Mouse (Mus musculus) stomach, postnatal 0 days (tissue): ENCODE results near the gene Bcas3. TPM values are rescaled to one million over a fixed set of nuclear protein-coding genes. Genes with fewer than 3 reads are reported as not detected.
A peak's percentile ranks its signal among the peaks of the same experiment; 100 is the strongest.

Experiments
- ATAC-seq: fragments of 200-750 bp; cut with Nextera tagmentation; 2 replicates; pipeline ENCODE4 v1.8.0; 2017; ENCODE audit not compliant: low FRiP score, low TSS enrichment
- DNase-seq: peaks from one replicate; pipeline ENCODE4 v3.0.0-alpha.2; 2016; ENCODE audit warnings: low spot score
- H3K27ac ChIP-seq: fragments of 300-500 bp; sonication (generic); replicated peaks from 2 replicates; pipeline ENCODE4 v1.5.1; 2014; ENCODE audit warnings: mild to moderate bottlenecking, control low read depth
- H3K27me3 ChIP-seq: fragments of 300-500 bp; sonication (generic); 2 replicates; pipeline ENCODE4 v1.6.1; 2014; ENCODE audit warnings: low read length; ENCODE audit not compliant: control insufficient read depth, insufficient read depth
- H3K36me3 ChIP-seq: fragments of 300-500 bp; sonication (generic); 2 replicates; pipeline ENCODE4 v1.6.1; 2014; ENCODE audit warnings: low read length, mixed read lengths; ENCODE audit not compliant: control insufficient read depth, insufficient read depth
- H3K4me1 ChIP-seq: fragments of 300-500 bp; sonication (generic); replicated peaks from 2 replicates; pipeline ENCODE4 v1.6.1; 2014; ENCODE audit warnings: antibody characterized with exemption; ENCODE audit not compliant: control insufficient read depth, insufficient read depth
- H3K4me2 ChIP-seq: fragments of 300-500 bp; sonication (generic); replicated peaks from 2 replicates; pipeline ENCODE4 v1.6.1; 2014; ENCODE audit warnings: low read depth, mild to moderate bottlenecking, control low read depth, moderate library complexity
- H3K4me3 ChIP-seq: fragments of 300-500 bp; sonication (generic); 2 replicates; pipeline ENCODE4 v1.5.1; 2014; ENCODE audit warnings: low read depth, low read length, control low read depth
- H3K9ac ChIP-seq: fragments of 300-500 bp; sonication (generic); 2 replicates; pipeline ENCODE4 v1.6.1; 2014; ENCODE audit warnings: mild to moderate bottlenecking, low read length, control low read depth, mixed read lengths
- H3K9me3 ChIP-seq: fragments of 300-500 bp; sonication (generic); 2 replicates; pipeline ENCODE4 v1.6.1; 2016; ENCODE audit warnings: low read length; ENCODE audit not compliant: control insufficient read depth
- CTCF ChIP-seq: IDR thresholded peaks from 2 replicates; pipeline ENCODE4 v1.5.1; 2016; ENCODE audit warnings: antibody characterized with exemption, low read depth, mild to moderate bottlenecking, moderate library complexity
- EP300 ChIP-seq: optimal IDR thresholded peaks from 2 replicates; pipeline ENCODE3; 2016; ENCODE audit warnings: antibody characterized with exemption
- WGBS: fragments of 180-500 bp; shearing (Covaris S2); extraction: QIAGEN DNeasy Blood & Tissue Kit; methylation state at CpG from one replicate; pipeline ENCODE4 v1.1.7; 2014; 5-methylcytosine and 5-hydroxymethylcytosine counted together
- polyA plus RNA-seq: library from polyadenylated mRNA; unstranded; fragments of >200 nt; fragmentation: Nextera tagmentation; extraction: Ambion mirVana; gene quantifications from 2 replicates; pipeline ENCODE4 v1.2.1, GENCODE M21; 2015

Gene Bcas3
- polyA plus RNA-seq, 1 experiment from 2014 or later = 16.5 TPM

DNA sequence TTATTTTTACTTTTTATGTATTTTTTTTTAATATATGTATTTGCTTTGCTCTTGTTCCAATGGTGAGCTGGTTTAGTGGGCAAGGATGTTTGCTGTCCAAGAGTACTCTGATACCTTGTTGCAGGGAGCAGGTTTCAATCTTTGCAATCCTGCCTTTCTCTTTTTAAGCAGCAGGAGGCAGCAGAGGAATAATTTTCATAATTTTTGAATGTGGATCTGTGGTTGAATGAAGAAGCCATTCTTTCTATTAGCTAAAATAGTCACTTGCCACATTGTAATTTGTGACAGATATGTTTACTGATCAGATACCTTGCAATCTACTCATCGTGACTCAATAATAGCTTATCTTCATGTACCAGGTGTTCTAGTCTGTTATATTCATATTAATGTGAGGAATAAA, 116.6 kb downstream of the Bcas3 start:
- Histone ChIP-seq H3K4me3 (no peak overlapping the region), H3K36me3 (no peaks in the 10 kb centered on the region), H3K4me2 (no peak overlapping the region), H3K4me1 (no peaks in the 10 kb centered on the region), H3K27ac (no peak overlapping the region), H3K9me3 (no peaks in the 10 kb centered on the region), H3K9ac (no peak overlapping the region), H3K27me3 (no peaks in the 10 kb centered on the region)
- WGBS = 53% methylated on average over 1 of the region's 1 CpGs
- DNase-seq = peak; percentile 16
- TF ChIP-seq EP300 (no peak), CTCF (peak; percentile 82)
- no peak for ATAC-seq

DNA sequence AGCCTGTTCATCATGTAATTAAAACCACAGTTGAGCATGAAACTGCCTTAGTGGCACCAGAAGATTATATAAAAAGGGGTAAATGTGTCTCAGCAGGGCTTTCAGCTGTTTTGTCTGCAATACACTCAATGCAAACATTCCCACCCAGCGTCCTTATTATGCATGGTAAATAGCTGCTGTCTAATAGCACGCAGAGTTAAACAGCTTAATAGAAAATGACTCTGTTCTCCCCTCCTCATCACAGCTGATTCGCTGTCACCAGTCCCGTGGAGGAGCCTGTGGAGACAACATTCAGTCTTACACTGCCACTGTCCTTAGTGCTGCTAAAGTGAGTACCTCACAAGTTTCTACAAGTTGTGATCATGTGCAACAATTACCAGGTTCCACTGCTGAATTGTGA, 117.5 kb downstream of the Bcas3 start:
- no peak overlapping the region for H3K4me3 ChIP-seq
- ATAC-seq = no peak
- no peaks in the 10 kb centered on the region for H3K27me3 ChIP-seq
- no peak for DNase-seq
- no peak overlapping the region for H3K4me2 ChIP-seq
- H3K27ac ChIP-seq = no peak overlapping the region
- no peaks in the 10 kb centered on the region for H3K36me3 ChIP-seq
- H3K4me1 ChIP-seq = no peaks in the 10 kb centered on the region
- TF ChIP-seq CTCF = no peak
- no peak for TF ChIP-seq EP300
- no peak overlapping the region for H3K9ac ChIP-seq
- 49% methylated on average over 4 of the region's 4 CpGs for WGBS
- no peaks in the 10 kb centered on the region for H3K9me3 ChIP-seq

GRCm38 (mm10) chr11:85474326-85474725, 121.4 kb downstream of the Bcas3 start:
- Histone ChIP-seq H3K9ac (no peak overlapping the region), H3K27ac (no peak overlapping the region), H3K4me3 (no peak overlapping the region), H3K36me3 (no peaks in the 10 kb centered on the region), H3K27me3 (no peaks in the 10 kb centered on the region), H3K4me2 (no peak overlapping the region), H3K4me1 (no peaks in the 10 kb centered on the region), H3K9me3 (no peaks in the 10 kb centered on the region)
- no peak for ATAC-seq
- no peak for TF ChIP-seq EP300
- no peak for TF ChIP-seq CTCF
- WGBS = 40% methylated on average over 12 of the region's 12 CpGs
- no peak for DNase-seq

- H3K27me3 ChIP-seq = no peaks in the 10 kb centered on the region
- H3K9ac ChIP-seq = no peak overlapping the region
- DNase-seq = peak; percentile 26
- H3K9me3 ChIP-seq = no peaks in the 10 kb centered on the region
- H3K27ac ChIP-seq = no peak overlapping the region
- H3K4me3 ChIP-seq = no peak overlapping the region
- 72% methylated on average over 6 of the region's 6 CpGs for WGBS
- no peaks in the 10 kb centered on the region for H3K36me3 ChIP-seq
- H3K4me1 ChIP-seq = no peaks in the 10 kb centered on the region
- TF ChIP-seq EP300 = no peak
- TF ChIP-seq CTCF = peak; percentile 55
- ATAC-seq = no peak
- H3K4me2 ChIP-seq = no peak overlapping the region
Measured at GRCm38 (mm10) chr11:85482737-85483467, 129.9 kb downstream of the Bcas3 start.

GRCm38 (mm10) chr11:85485197-85485940, 132.4 kb downstream of the Bcas3 start:
- Histone ChIP-seq H3K36me3 (no peaks in the 10 kb centered on the region), H3K4me3 (no peak overlapping the region), H3K4me2 (no peak overlapping the region), H3K4me1 (no peaks in the 10 kb centered on the region), H3K27ac (no peak overlapping the region), H3K9me3 (no peaks in the 10 kb centered on the region), H3K9ac (no peak overlapping the region), H3K27me3 (no peaks in the 10 kb centered on the region)
- no peak for TF ChIP-seq EP300
- TF ChIP-seq CTCF = no peak
- no peak for ATAC-seq
- WGBS = 70% methylated on average over 6 of the region's 6 CpGs
- DNase-seq = no peak

DNA sequence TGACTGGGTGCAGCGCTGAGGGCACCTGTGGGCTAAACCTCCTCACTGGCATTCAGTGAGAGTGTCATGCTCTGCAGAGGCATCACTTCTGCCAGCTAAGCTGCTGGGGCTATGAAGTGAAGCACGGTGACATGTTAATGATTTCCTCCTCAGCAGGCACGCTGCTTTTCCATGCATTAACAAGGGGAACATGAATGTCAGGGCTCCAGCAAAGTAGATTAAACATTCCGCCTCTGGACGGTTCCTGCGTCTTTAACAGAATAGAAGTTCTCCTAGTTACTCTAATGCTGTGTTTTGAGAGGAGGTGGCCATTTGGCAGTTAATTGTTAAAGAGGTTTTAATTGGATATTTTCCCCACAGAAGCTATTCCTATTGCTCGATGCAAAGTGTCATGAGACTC, 134.5 kb downstream of the Bcas3 start:
- no peak for DNase-seq
- H3K4me1 ChIP-seq = no peaks in the 10 kb centered on the region
- no peak for TF ChIP-seq CTCF
- no peak for TF ChIP-seq EP300
- H3K4me2 ChIP-seq = no peak overlapping the region
- no peak overlapping the region for H3K4me3 ChIP-seq
- no peak for ATAC-seq
- no peak overlapping the region for H3K27ac ChIP-seq
- WGBS = 66% methylated on average over 7 of the region's 7 CpGs
- H3K36me3 ChIP-seq = no peaks in the 10 kb centered on the region
- no peaks in the 10 kb centered on the region for H3K27me3 ChIP-seq
- H3K9me3 ChIP-seq = no peaks in the 10 kb centered on the region
- no peak overlapping the region for H3K9ac ChIP-seq
